Mouse (Mus musculus) embryonic fibroblast, embryonic 13.5 days (primary cell): ENCODE results near the gene Atxn7l2.
"Not testable (repeated sequence)": the region's sequence is repeated elsewhere in the genome, so short reads cannot be mapped to it uniquely, and the experiment has no call there.

Source experiments
- CTCF ChIP-seq: IDR thresholded peaks from 2 replicates; pipeline ENCODE4 v1.5.1; 2011; ENCODE audit warnings: mild to moderate bottlenecking, control low read depth, low read length, moderate library complexity, borderline replicate concordance; ENCODE audit not compliant: insufficient read depth
- POLR2A ChIP-seq: IDR thresholded peaks from 2 replicates; pipeline ENCODE4 v1.6.1; 2011; ENCODE audit warnings: low read depth, mild to moderate bottlenecking, control low read depth, low read length, moderate library complexity

- not testable (repeated sequence) for TF ChIP-seq POLR2A, CTCF
These were observed 26.9 kb upstream of the Atxn7l2 start for GRCm38 (mm10) chr3:108237474-108238102.
